Mouse (Mus musculus) adrenal gland, adult (tissue): ENCODE data around the gene Eif3k.

Source experiments
- DNase-seq, 2 experiments: peaks; one replicate each; pipeline ENCODE4 v3.0.0; 2022 to 2023; ENCODE audit warnings: low spot score in 1 of 2; ENCODE audit not compliant: inconsistent age in 2 of 2

The Eif3k gene

GRCm38 (mm10) chr7:28981651-28982273 is at the start of gene Eif3k, which contains the start of gene Map4k1:
Eif3k (minus strand) TSS chr7:28981864.
Map4k1 (plus strand) TSS chr7:28982050.
- peak; percentile 98 for DNase-seq

DNA sequence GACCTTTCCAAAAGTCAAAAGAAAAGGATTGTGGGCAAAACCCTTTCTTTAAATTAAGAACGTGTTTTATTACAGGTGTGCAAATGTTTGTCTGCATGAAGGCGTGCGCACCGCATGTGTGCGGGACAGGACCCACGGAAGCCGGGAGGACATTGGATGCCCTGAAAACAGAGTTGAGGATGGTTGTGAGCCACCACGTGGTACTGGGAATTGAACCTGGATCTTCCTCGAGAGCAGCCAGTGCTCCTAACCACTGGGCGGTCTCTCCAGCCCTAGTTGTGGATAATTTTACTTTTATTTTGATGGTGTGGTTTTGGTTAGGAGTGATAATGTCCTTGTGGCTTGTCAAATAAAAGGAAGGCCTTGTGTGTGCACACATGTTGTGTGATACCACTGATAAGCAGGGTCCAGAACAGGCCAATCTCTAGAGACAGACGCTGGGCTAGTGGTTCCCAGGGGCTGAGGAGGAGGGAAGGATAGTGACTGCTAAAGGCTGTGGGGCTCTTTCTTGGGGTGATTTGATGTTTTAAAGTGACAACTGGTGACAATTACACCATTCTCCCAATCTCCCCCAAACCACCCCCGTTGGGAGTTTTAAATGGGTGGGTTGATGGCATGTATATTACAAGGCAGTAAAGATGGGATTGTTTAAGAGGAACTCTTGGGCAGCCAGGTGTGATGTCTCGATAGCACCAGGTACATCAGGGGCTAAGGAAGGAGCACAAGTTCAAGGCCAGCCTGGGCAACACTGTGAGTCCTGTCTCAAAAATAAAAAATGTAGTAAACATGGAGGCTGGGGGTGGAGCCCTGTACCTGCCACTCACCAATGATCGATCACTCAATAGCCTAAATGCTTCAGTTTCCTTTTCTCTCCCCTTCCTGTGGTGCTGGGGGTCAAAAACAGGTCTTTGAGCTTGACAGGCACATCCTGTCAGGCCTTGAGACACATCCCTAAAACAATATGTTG is 48.3 kb upstream of the Eif3k start:
- no peak for DNase-seq

DNA sequence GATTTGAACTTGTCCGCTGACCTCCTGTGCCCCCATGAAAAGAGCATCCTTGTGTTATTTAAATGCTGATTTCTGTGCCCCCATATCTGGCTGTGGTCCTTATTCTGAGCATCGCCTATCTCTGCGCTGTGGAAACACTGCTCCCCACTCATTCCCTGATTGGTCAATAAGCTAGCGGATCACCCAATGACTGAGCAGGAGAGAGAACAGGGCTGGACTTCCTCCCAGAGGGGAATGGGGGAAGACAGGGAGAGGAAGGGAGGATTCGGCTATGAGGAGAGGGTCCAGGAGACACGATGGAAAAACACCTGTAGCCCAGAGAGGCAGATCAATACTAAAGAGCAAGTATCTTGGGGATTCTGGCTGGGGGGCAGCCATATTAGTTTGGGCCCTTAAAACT is 47.1 kb upstream of the Eif3k start:
- no peak for DNase-seq

- no peak for DNase-seq
Measured at GRCm38 (mm10) chr7:29026811-29027210, 45.1 kb upstream of the Eif3k start.

DNA sequence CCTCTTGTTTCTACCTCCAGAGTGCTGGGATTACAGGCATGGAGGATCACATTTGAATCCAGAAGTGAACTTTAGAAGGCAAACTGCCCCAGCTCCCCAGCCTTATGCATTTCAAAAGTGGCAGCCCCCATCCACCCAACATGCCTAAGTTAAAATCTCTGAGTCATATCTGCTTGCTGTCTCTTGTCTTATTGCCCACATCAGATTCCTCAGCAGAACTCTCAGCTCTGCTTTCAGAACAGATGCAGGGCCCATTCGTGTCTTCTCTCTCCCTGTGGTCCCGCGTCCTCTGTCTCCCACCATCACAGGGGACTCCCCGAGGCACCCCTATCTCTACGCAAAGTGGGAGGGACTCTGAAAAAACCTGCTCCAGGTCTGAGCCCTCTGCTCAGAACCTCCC is 44.5 kb upstream of the Eif3k start:
- no peak for DNase-seq

- DNase-seq: no peak
Measured at GRCm38 (mm10) chr7:29025566-29025965, 43.9 kb upstream of the Eif3k start.

DNA sequence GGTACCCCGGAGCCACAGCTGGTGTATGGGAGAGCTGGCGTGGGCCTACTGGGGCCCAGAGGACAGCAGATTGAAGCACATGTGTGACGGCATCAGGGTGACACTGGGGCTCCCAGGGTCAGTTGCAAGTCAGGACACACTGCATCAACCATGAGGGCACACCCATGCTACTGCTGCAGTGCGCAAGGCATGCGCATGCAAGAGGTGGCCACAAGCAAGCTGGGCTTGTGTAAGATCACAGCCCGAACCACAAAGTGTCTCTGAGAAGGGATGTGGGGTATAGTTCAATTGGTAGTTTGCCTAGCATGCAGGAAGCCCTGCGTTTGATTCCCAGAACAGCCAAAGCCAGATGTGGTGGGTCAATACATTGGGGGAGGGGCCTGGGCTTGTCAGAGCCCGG is 41.9 kb upstream of the Eif3k start:
- DNase-seq: no peak

GRCm38 (mm10) chr7:29022479-29022878 is 40.8 kb upstream of the Eif3k start:
- no peak for DNase-seq

GRCm38 (mm10) chr7:29019447-29020220 is 38.0 kb upstream of the Eif3k start:
- no peak for DNase-seq

GRCm38 (mm10) chr7:29017222-29017621 is 35.6 kb upstream of the Eif3k start:
- DNase-seq: no peak

- DNase-seq: no peak
Measured at GRCm38 (mm10) chr7:29016440-29016839, 34.8 kb upstream of the Eif3k start.

GRCm38 (mm10) chr7:29014984-29015383 is 33.3 kb upstream of the Eif3k start:
- DNase-seq: no peak

GRCm38 (mm10) chr7:29008714-29009113 is 27.1 kb upstream of the Eif3k start:
- no peak for DNase-seq

DNA sequence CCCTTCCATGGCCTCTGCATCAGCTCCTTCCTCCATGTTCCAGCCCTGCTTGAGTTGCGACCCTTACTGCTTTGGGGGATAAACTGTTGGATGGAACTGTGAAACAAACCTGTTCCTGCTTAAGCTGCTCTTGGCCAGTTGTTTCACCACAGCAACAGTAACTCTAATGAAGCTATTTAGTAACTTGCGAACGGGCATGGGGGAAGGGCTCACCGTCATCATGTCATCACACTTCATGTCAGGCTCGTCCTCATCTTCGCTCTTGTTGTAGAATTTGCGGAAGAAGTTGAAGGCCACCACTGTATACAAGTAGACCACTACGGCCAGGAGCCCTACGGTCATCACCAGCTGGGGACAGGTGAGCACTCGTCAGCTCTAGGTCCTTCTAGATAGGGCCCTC is 26.5 kb upstream of the Eif3k start:
- no peak for DNase-seq

DNA sequence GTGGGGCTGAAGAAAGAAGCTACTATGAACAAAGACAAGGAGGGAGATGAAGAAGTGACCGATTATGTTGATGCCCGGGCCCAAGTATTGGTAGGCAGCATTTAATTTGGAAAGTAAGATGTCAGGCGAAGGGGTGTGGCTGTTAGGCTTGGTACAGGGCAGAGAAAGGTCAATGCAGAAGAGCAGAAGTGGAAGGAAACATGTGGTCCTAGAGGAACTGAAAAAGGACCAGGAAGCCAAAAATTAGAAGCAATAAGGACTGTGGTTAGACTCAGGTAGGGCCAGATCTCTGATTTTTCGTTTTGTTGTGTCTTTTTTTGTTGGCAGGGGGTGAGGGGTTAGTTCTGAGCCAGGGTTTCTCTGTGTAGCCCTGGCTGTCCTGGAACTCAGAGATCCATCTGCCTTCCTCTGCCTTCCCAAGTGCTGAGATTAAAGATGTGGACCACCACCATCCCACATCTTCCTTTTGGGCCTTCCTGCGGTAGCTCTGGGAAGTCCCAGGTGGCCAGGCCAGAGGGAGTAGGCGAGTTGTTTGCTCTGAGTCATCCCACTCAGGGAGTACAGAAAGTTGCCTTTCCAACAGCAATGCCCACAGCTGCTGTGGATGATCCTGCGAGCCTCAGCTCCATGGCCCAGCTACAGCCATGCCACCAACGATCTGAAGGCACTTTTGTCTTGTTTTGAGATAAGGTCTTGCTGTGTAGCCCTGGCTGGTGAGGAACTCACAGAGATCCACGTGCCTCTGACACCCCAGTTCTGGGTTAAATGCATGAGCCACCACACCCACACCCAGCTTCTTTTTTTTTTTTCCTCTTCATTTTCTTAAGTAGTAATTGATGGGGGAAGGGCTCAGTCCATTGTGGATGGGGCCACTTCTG is 25.8 kb upstream of the Eif3k start:
- DNase-seq: no peak

DNA sequence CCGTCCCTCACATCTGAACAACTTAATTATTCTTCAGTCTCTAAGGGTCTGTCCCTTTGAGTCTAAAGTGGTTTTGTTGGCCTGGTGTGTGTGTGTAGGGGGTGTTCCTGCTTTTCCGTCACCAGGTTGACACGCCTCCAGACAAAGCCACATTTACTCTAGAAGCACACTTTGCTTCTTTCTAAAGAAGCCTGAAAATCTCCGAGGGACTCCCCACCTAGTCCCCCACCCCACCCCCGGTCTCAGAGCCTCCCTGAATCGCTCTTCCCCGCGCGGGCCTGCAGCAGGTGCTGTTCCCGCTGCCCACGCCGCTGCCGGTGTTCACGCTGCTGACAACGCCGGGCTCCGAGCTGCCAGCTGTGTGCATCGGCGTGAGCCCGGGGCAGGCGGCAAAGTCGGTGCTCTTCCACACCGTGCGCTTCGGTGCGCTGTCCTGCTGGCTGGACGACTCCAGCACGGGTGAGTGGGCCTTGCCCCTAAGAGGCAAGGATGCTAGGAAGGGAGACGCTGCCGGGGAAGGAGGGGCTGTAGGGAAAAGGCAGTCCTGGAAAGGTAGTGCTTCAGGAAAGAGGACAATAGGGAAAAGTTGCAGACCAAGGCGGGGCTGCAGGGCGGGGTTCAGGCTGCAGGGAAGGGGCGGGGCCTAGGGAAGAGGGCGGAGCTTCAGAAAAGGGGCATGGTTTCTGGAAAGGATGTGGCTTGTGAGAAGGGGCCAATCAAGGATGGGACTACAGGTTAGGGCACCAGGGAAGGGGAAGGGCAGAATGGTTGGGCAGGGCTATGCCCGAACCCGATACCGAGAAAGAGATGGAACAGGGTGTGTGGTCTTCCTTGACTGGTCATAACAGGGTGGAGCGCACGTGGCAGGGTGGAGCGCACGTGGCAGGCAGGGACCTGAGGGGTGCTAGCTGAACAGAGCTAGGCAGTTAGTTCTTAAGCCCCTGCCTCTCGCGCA is 19.3 kb upstream of the Eif3k start:
- DNase-seq: peak; percentile 31 to 72

GRCm38 (mm10) chr7:28993402-28993801 is 11.7 kb upstream of the Eif3k start:
- DNase-seq: no peak

GRCm38 (mm10) chr7:28992997-28993396 is 11.3 kb upstream of the Eif3k start:
- DNase-seq: no peak

- no peak for DNase-seq
Measured at GRCm38 (mm10) chr7:28991616-28992015, 10.0 kb upstream of the Eif3k start.
